Mouse (Mus musculus) MEL (cell line): Measurements from ENCODE around the gene Gpr33. TPM values are rescaled to one million over a fixed set of nuclear protein-coding genes. Genes with fewer than 3 reads are reported as not detected.

Experiments used
- polyA plus RNA-seq, 2 experiments: library from polyadenylated mRNA; stranded (reverse) in 1 of 2; unstranded in 1 of 2; fragments of >175 nt in 1 of 2; fragments of >200 nt in 1 of 2; gene quantifications; 2 replicates each; pipeline versions ENCODE4 v1.2.1 to v1.2.4; 2012; ENCODE audit warnings: low replicate concordance in 2 of 2, low read depth in 1 of 2; ENCODE audit not compliant: insufficient read length in 2 of 2, insufficient read depth in 1 of 2, missing spikeins in 1 of 2
- total RNA-seq: library from RNA; depleted of rRNA; stranded (reverse); fragments of 300-350 nt; gene quantifications from 2 replicates; pipeline ENCODE4 v1.2.3, GENCODE M21; 2012; rRNA removed

Gene Gpr33
- total and polyA plus RNA-seq, 3 experiments: not detected

Other genes with a start within 250 kb of the Gpr33 start
- 67.3 and 72.0 TPM in 2 replicates for gene Hectd1, start 198.5 kb downstream of the Gpr33 start, total RNA-seq
- gene Hectd1, start 198.5 kb downstream of the Gpr33 start, polyA plus RNA-seq: 100 to 1,000 TPM in 1 of 2 experiments, 10 to 100 TPM in 1; 55.2 to 248 TPM
- 41.2 and 46.2 TPM in 2 replicates for gene Heatr5a, start 56.7 kb downstream of the Gpr33 start, total RNA-seq
- 10 to 100 TPM; 70.4 to 70.5 TPM for gene Heatr5a, start 56.7 kb downstream of the Gpr33 start, polyA plus RNA-seq
- 15.5 and 16.1 TPM in 2 replicates for gene Dtd2, start 21.6 kb downstream of the Gpr33 start, total RNA-seq
- gene Dtd2, start 21.6 kb downstream of the Gpr33 start, polyA plus RNA-seq: 10 to 100 TPM in 1 of 2 experiments, not detected in 1; 22.4 TPM
- 4.3 and 5.2 TPM in 2 replicates for gene Nubpl, start 69.7 kb upstream of the Gpr33 start, total RNA-seq
- gene Nubpl, start 69.7 kb upstream of the Gpr33 start, polyA plus RNA-seq: 1 to 10 TPM in 1 of 2 experiments, not detected in 1; 4.7 TPM